Mouse (Mus musculus) embryonic fibroblast, embryonic 13.5 days (primary cell): ENCODE results near the gene Coro1a.

Experiments used
- CTCF ChIP-seq: IDR thresholded peaks from 2 replicates; pipeline ENCODE4 v1.5.1; 2011; ENCODE audit warnings: mild to moderate bottlenecking, control low read depth, low read length, moderate library complexity, borderline replicate concordance; ENCODE audit not compliant: insufficient read depth
- POLR2A ChIP-seq: IDR thresholded peaks from 2 replicates; pipeline ENCODE4 v1.6.1; 2011; ENCODE audit warnings: low read depth, mild to moderate bottlenecking, control low read depth, low read length, moderate library complexity

DNA sequence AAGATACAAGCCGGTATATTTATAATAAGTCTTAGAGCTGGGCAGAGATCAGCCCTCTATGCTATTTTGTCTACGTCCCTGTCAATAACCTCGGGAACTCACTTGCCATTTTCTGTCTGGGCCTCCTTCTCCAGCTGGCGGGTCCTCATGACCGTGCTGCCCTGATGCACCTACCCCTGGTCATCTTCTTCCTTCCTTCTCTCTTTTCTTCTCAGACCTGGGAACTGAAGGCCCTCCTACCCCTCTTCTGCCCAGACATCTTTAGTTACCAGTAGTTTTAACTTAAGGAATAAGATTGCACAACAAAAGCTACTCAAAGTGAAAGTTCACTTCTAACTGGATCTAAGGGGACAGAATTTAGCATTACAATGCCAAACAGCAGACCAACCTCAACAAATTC, 27.9 kb downstream of the Coro1a start:
- no peak for TF ChIP-seq CTCF
- TF ChIP-seq POLR2A, result no peak
